Mouse (Mus musculus): ENCODE results near the gene Brf1. TPM values are rescaled to one million over a fixed set of nuclear protein-coding genes. Genes with fewer than 3 reads are reported as not detected.

Brf1 gene
- total and polyA plus RNA-seq, 2 experiments from 2014 or later: 40.2 to 54.4 TPM

DNA sequence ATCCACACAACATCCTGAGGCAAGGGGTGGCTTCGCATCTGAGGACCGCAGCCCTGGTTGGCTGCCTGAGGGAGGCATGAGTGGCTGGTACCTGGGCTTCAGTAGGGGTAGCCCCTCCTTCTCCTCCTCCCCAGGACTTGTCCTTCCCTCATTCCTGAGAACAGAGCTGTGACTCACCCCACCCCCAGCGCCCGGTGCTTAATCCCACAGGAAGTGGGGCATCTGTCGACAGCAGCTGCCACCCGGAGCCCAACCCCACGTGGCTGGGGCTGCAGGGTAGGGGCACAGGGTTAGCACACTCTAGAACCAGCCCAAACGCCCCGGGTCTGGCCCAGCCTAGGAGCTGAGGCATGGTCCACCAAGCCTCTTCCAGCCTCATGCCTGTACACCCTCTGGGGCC, 62.6 kb downstream of the Brf1 start:
- no peak for ATAC-seq
- H3K9me3 ChIP-seq (ENCODE audit: low read length): no peaks in the 10 kb centered on the region
- peaks cover 10% of the 10 kb centered on the region; the same call in 1 of the 2 replicates for H3K4me1 ChIP-seq (ENCODE audit: insufficient read depth)
- no peaks in the 10 kb centered on the region for H3K27me3 ChIP-seq (ENCODE audit: insufficient read depth, low read length)
- H3K27ac ChIP-seq (ENCODE audit: low read depth, low read length): no peak overlapping the region
- DNase-seq: no peak
- H3K9ac ChIP-seq: no peak overlapping the region
- WGBS: 62% methylated on average over 9 of the region's 9 CpGs
- H3K36me3 ChIP-seq (ENCODE audit: insufficient read depth): no peaks in the 10 kb centered on the region
- H3K4me3 ChIP-seq (ENCODE audit: low read depth, low read length): no peak overlapping the region
- TF ChIP-seq CTCF (IDR thresholded peaks at IDR 0.05; ENCODE audit: low read depth): no peak
- no peak overlapping the region for H3K4me2 ChIP-seq (ENCODE audit: low read depth)

DNA sequence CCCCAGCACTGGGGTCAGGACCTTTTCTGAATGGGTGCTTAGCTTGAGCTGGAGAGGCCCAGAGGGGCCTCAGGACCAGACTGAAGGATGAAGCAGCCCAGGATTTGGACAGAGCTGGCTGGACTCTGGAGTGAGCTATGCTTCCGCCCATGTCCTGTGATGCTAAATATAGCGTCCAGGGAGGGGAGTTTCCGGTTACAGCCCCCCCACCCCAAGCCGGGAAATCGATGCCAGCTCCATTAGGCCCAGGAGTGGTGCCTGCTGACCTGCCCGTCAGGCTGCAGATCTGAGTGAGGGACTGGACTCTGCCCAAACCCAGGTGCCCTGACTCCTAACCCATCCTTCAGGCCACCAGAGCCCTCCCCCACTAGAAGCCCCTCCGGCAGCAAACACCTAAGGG, 67.9 kb downstream of the Brf1 start:
- DNase-seq (no peak), ATAC-seq (no peak)
- Histone ChIP-seq H3K4me3 (ENCODE audit: low read depth, low read length) (no peak overlapping the region), H3K27ac (ENCODE audit: low read depth, low read length) (no peak overlapping the region), H3K4me1 (ENCODE audit: insufficient read depth) (peaks cover 8% of the 10 kb centered on the region; the same call in 1 of the 2 replicates), H3K36me3 (ENCODE audit: insufficient read depth) (no peaks in the 10 kb centered on the region), H3K4me2 (ENCODE audit: low read depth) (no peak overlapping the region), H3K27me3 (ENCODE audit: insufficient read depth, low read length) (no peaks in the 10 kb centered on the region; the same call in 1 of the 2 replicates), H3K9me3 (ENCODE audit: low read length) (no peaks in the 10 kb centered on the region), H3K9ac (no peak overlapping the region)
- 71% methylated on average over 7 of the region's 7 CpGs for WGBS
- no peak for TF ChIP-seq CTCF (IDR thresholded peaks at IDR 0.05; ENCODE audit: low read depth)

GRCm38 (mm10) chr12:112929562-112930352, 70.7 kb downstream of the Brf1 start, which contains the start of gene Jag2:
Gene Jag2 (minus strand): TSS chr12:112929776.
- H3K9ac ChIP-seq: peak within 1 kb of the TSS; percentile 87
- H3K4me3 ChIP-seq (ENCODE audit: low read depth, low read length): peak within 1 kb of the TSS; percentile 69
- H3K27me3 ChIP-seq (ENCODE audit: insufficient read depth, low read length): no peaks in the 10 kb centered on the region; the same call in 1 of the 2 replicates
- H3K27ac ChIP-seq (ENCODE audit: low read depth, low read length): peak within 1 kb of the TSS; percentile 83
- ATAC-seq (peak; percentile 74), DNase-seq (peak; percentile 80)
- peaks cover 11% of the 10 kb centered on the region; the same call in 1 of the 2 replicates for H3K4me1 ChIP-seq (ENCODE audit: insufficient read depth)
- H3K9me3 ChIP-seq (ENCODE audit: low read length): no peaks in the 10 kb centered on the region
- peak; percentile 75 for TF ChIP-seq CTCF (IDR thresholded peaks at IDR 0.05; ENCODE audit: low read depth)
- H3K36me3 ChIP-seq (ENCODE audit: insufficient read depth): no peaks in the 10 kb centered on the region
- 2% methylated on average over 39 of the region's 85 CpGs for WGBS
- peak within 1 kb of the TSS; percentile 83 for H3K4me2 ChIP-seq (ENCODE audit: low read depth)

- WGBS: 2% methylated on average over 99 of the region's 124 CpGs
- peak; percentile 71 for DNase-seq
- peak overlapping the region; percentile 69 for H3K4me3 ChIP-seq (ENCODE audit: low read depth, low read length)
These were observed 71.9 kb downstream of the Brf1 start for GRCm38 (mm10) chr12:112928401-112929241.

GRCm38 (mm10) chr12:112927265-112927664, 73.2 kb downstream of the Brf1 start:
- WGBS: 55% methylated on average over 14 of the region's 14 CpGs
- H3K9me3 ChIP-seq (ENCODE audit: low read length): no peaks in the 10 kb centered on the region
- no peak overlapping the region for H3K4me3 ChIP-seq (ENCODE audit: low read depth, low read length)
- H3K9ac ChIP-seq: no peak overlapping the region
- peaks cover 11% of the 10 kb centered on the region; the same call in 1 of the 2 replicates for H3K4me1 ChIP-seq (ENCODE audit: insufficient read depth)
- no peak overlapping the region for H3K27ac ChIP-seq (ENCODE audit: low read depth, low read length)
- H3K27me3 ChIP-seq (ENCODE audit: insufficient read depth, low read length): no peaks in the 10 kb centered on the region; the same call in 1 of the 2 replicates
- H3K4me2 ChIP-seq (ENCODE audit: low read depth): peak overlapping the region; percentile 83; the same call in 1 of the 2 replicates
- DNase-seq: no peak
- H3K36me3 ChIP-seq (ENCODE audit: insufficient read depth): no peaks in the 10 kb centered on the region
- no peak for TF ChIP-seq CTCF (IDR thresholded peaks at IDR 0.05; ENCODE audit: low read depth)
- no peak for ATAC-seq

More at GRCm38 (mm10) chr12:112928401-112929241, 71.9 kb downstream of the Brf1 start:
- ATAC-seq: peak; percentile 62
- peak overlapping the region; percentile 87 for H3K9ac ChIP-seq
- H3K27me3 ChIP-seq (ENCODE audit: insufficient read depth, low read length): no peaks in the 10 kb centered on the region; the same call in 1 of the 2 replicates
- peak overlapping the region; percentile 83 for H3K4me2 ChIP-seq (ENCODE audit: low read depth)
- no peaks in the 10 kb centered on the region for H3K36me3 ChIP-seq (ENCODE audit: insufficient read depth)
- H3K27ac ChIP-seq (ENCODE audit: low read depth, low read length): peak overlapping the region; percentile 83
- no peaks in the 10 kb centered on the region for H3K9me3 ChIP-seq (ENCODE audit: low read length)
- H3K4me1 ChIP-seq (ENCODE audit: insufficient read depth): peaks cover 11% of the 10 kb centered on the region; the same call in 1 of the 2 replicates
- peak; percentile 29 for TF ChIP-seq CTCF (IDR thresholded peaks at IDR 0.05; ENCODE audit: low read depth)

DNA sequence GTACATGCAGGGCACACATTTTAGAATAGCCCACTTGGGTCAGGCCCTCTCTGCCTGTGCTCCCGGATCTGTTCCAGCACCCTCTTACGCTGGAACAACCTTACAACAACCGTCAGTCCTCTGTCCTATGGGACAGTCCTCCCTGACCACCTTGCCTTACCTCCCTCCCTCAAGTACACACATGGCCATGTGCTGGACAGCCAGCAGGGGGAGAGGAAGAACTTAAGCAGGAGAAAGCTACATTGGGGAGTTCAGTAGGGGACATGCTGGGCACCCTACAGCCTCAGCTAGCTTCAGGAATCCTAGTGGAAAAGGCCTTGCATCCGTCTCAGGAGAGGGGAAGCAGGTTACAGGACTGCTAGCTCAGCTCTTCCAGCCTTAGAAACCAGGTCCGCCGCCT, 74.6 kb downstream of the Brf1 start:
- WGBS: 85% methylated on average over 6 of the region's 6 CpGs
- ATAC-seq (no peak), DNase-seq (no peak)
- Histone ChIP-seq H3K9ac (no peak overlapping the region), H3K4me1 (ENCODE audit: insufficient read depth) (peaks cover 11% of the 10 kb centered on the region; the same call in 1 of the 2 replicates), H3K9me3 (ENCODE audit: low read length) (no peaks in the 10 kb centered on the region), H3K27me3 (ENCODE audit: insufficient read depth, low read length) (no peaks in the 10 kb centered on the region; the same call in 1 of the 2 replicates), H3K36me3 (ENCODE audit: insufficient read depth) (no peaks in the 10 kb centered on the region), H3K4me2 (ENCODE audit: low read depth) (no peak overlapping the region), H3K27ac (ENCODE audit: low read depth, low read length) (no peak overlapping the region), H3K4me3 (ENCODE audit: low read depth, low read length) (no peak overlapping the region)
- peak; percentile 39; the same call in 1 of the 2 replicates for TF ChIP-seq CTCF (IDR thresholded peaks at IDR 0.05; ENCODE audit: low read depth)
